Mouse (Mus musculus) C2C12 (cell line): ENCODE data around the gene Cops6. TPM values are rescaled to one million over a fixed set of nuclear protein-coding genes. Genes with fewer than 3 reads are reported as not detected.
A peak's percentile ranks its signal among the peaks of the same experiment; 100 is the strongest.

Experiments used
- H3K27me3 ChIP-seq: one replicate; pipeline ENCODE4 v1.6.1; 2011; ENCODE audit not compliant: control insufficient read depth, insufficient read depth, insufficient read length
- H3K36me3 ChIP-seq: one replicate; pipeline ENCODE4 v1.6.1; 2011; ENCODE audit not compliant: control insufficient read depth, insufficient read depth
- H3K4me3 ChIP-seq: one replicate; pipeline ENCODE4 v1.5.1; 2011; ENCODE audit warnings: mild to moderate bottlenecking, control low read depth; ENCODE audit not compliant: poor library complexity, insufficient read depth, severe bottlenecking
- H3K79me2 ChIP-seq: one replicate; pipeline ENCODE4 v1.6.1; 2011; ENCODE audit not compliant: control insufficient read depth, insufficient read depth
- H3K79me3 ChIP-seq: one replicate; pipeline ENCODE4 v1.6.1; 2011; ENCODE audit warnings: low read depth, control low read depth
- H3ac ChIP-seq: one replicate; pipeline ENCODE3; 2011; ENCODE audit warnings: low read depth; ENCODE audit not compliant: control insufficient read depth, insufficient read length
- CEBPB ChIP-seq: IDR thresholded peaks from one replicate; pipeline ENCODE4 v1.6.1; 2011; ENCODE audit warnings: low read depth, mild to moderate bottlenecking, control low read depth, moderate library complexity
- CTCF ChIP-seq: IDR thresholded peaks from one replicate; pipeline ENCODE4 v1.5.1; 2011; ENCODE audit not compliant: control insufficient read depth, insufficient read depth, insufficient read length
- FOSL1 ChIP-seq: IDR thresholded peaks from one replicate; pipeline ENCODE4 v1.8.0; 2011; ENCODE audit warnings: mild to moderate bottlenecking, low read length; ENCODE audit not compliant: poor library complexity, insufficient read depth, severe bottlenecking
- MAX ChIP-seq: IDR thresholded peaks from one replicate; pipeline ENCODE4 v1.6.1; 2011; ENCODE audit warnings: mild to moderate bottlenecking, control low read depth
- MYOD1 ChIP-seq: IDR thresholded peaks from one replicate; pipeline ENCODE4 v1.6.1; 2011; ENCODE audit warnings: low read depth; ENCODE audit not compliant: control insufficient read depth, insufficient read length
- MYOG ChIP-seq: IDR thresholded peaks from one replicate; pipeline ENCODE4 v1.6.1; 2011; ENCODE audit not compliant: control insufficient read depth, insufficient read length; ENCODE audit errors: extremely low read depth
- USF1 ChIP-seq: IDR thresholded peaks from one replicate; pipeline ENCODE4 v1.6.1; 2011; ENCODE audit warnings: low read depth, mild to moderate bottlenecking, control low read depth, moderate library complexity
- polyA plus RNA-seq: library from polyadenylated mRNA; unstranded; fragments of >200 nt; fragmentation: generic; extraction: Trizol; gene quantifications from one replicate; pipeline ENCODE4 v1.2.1, GENCODE M21; 2012; ENCODE audit warnings: missing spikeins

The Cops6 gene
- polyA plus RNA-seq, 1 experiment, result 182 TPM

- Histone ChIP-seq H3K79me2 (no peaks in the 10 kb centered on the region), H3K4me3 (no peak overlapping the region), H3K27me3 (no peaks in the 10 kb centered on the region), H3ac (no peak overlapping the region), H3K36me3 (peaks cover 36% of the 10 kb centered on the region), H3K79me3 (no peaks in the 10 kb centered on the region)
- TF ChIP-seq CTCF (no peak), FOSL1 (no peak), USF1 (no peak), MAX (no peak), MYOG (no peak), MYOD1 (no peak), CEBPB (no peak)
Observed at GRCm38 (mm10) chr5:138132425-138133064, 28.3 kb upstream of the Cops6 start.

GRCm38 (mm10) chr5:138137257-138137656 is 23.6 kb upstream of the Cops6 start:
- TF ChIP-seq MAX, result no peak
- no peak for TF ChIP-seq CTCF
- TF ChIP-seq CEBPB, result no peak
- no peak for TF ChIP-seq FOSL1
- TF ChIP-seq USF1, result no peak
- Histone ChIP-seq H3K79me2 (no peaks in the 10 kb centered on the region), H3K36me3 (peaks cover 15% of the 10 kb centered on the region), H3ac (no peak overlapping the region), H3K79me3 (no peaks in the 10 kb centered on the region), H3K27me3 (no peaks in the 10 kb centered on the region), H3K4me3 (no peak overlapping the region)

GRCm38 (mm10) chr5:138137935-138138549 is 22.8 kb upstream of the Cops6 start:
- H3K27me3 ChIP-seq, result no peaks in the 10 kb centered on the region
- peaks cover 11% of the 10 kb centered on the region for H3K36me3 ChIP-seq
- H3ac ChIP-seq, result no peak overlapping the region
- TF ChIP-seq MYOD1 (no peak), CEBPB (no peak), MYOG (no peak), FOSL1 (no peak), USF1 (no peak), CTCF (no peak), MAX (no peak)
- H3K79me2 ChIP-seq, result no peaks in the 10 kb centered on the region
- H3K4me3 ChIP-seq, result no peak overlapping the region
- no peaks in the 10 kb centered on the region for H3K79me3 ChIP-seq

GRCm38 (mm10) chr5:138138585-138138984 is 22.3 kb upstream of the Cops6 start:
- H3K27me3 ChIP-seq, result no peaks in the 10 kb centered on the region
- no peak overlapping the region for H3ac ChIP-seq
- H3K36me3 ChIP-seq, result peaks cover 6% of the 10 kb centered on the region
- no peaks in the 10 kb centered on the region for H3K79me2 ChIP-seq
- no peaks in the 10 kb centered on the region for H3K79me3 ChIP-seq
- H3K4me3 ChIP-seq, result no peak overlapping the region
- TF ChIP-seq MYOD1, result no peak
- no peak for TF ChIP-seq MAX
- no peak for TF ChIP-seq USF1
- TF ChIP-seq MYOG, result no peak
- no peak for TF ChIP-seq CEBPB

GRCm38 (mm10) chr5:138154390-138154789 is 6.5 kb upstream of the Cops6 start:
- Histone ChIP-seq H3K4me3 (peak overlapping the region; percentile 74), H3K27me3 (no peaks in the 10 kb centered on the region), H3K79me3 (peaks cover 18% of the 10 kb centered on the region), H3ac (no peak overlapping the region), H3K36me3 (peaks cover 27% of the 10 kb centered on the region), H3K79me2 (peaks cover 18% of the 10 kb centered on the region)
- TF ChIP-seq MAX (no peak), MYOG (no peak), MYOD1 (no peak)

GRCm38 (mm10) chr5:138155443-138155976 is 5.4 kb upstream of the Cops6 start, which contains the start of gene Zfp113:
Gene Zfp113 (minus strand): TSS chr5:138155744.
- Histone ChIP-seq H3K27me3 (no peaks in the 10 kb centered on the region), H3K4me3 (peak within 1 kb of the TSS; percentile 74), H3K79me3 (peaks cover 18% of the 10 kb centered on the region), H3K79me2 (peaks cover 18% of the 10 kb centered on the region), H3ac (peak within 1 kb of the TSS; percentile 76), H3K36me3 (peaks cover 23% of the 10 kb centered on the region)
- TF ChIP-seq MYOD1 (no peak), USF1 (no peak), CTCF (peak; percentile 70)
